Mouse (Mus musculus) T-cell, adult 66 days (primary cell): ENCODE data around the gene Olfr49. TPM values are rescaled to one million over a fixed set of nuclear protein-coding genes. Genes with fewer than 3 reads are reported as not detected.

Experiments
- total RNA-seq, 2 experiments: library from RNA; stranded (reverse); gene quantifications; 3 replicates in 1 of 2; 4 replicates in 1 of 2; pipeline ENCODE4 v1.2.4; 2023

Olfr49 gene
- total RNA-seq, result not detected

GRCm38 (mm10) chr14:54284839-54285238, at the start of gene Olfr49:
Gene Olfr49 (minus strand): TSS chr14:54284939.

DNA sequence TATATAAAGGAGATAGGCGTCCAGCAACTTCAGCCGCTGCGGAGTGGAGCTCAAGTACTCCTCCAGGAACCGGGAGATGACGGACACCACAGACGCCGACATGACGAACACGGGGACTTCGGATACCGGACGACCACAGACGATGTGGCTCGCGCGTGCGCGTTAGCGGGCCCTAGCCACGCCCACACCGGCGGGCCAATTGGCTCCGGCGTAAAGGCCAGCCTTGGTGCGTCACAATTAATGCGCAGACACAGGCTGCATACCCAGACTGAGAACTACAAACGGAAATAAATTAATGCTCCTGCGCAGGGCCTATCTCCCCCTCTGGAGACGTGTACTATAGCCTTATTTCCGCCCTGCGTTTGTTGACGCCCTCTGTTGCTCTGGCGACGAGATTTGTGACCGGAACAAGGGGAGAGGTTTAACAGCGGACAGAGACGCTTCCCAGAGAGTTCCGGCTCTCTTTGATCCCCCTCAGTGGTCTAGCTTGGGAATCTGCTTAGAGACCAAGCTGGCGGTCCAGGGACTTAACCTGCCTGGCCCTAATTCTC, 30.9 kb downstream of the Olfr49 start, which contains the start of the genes Dad1 and Abhd4:
Gene Dad1 (minus strand): TSS at position 364 of the 551 bp plus-strand sequence.
Gene Abhd4 (plus strand): TSS at position 448 of the 551 bp plus-strand sequence.

Other genes starting within 250 kb of the Olfr49 start
- 100 to 1,000 TPM; 142 to 151 TPM for gene Dad1, start 30.8 kb downstream of the Olfr49 start, total RNA-seq
- 1 to 10 TPM; 5.3 to 6.2 TPM for gene Abhd4, start 30.8 kb downstream of the Olfr49 start, total RNA-seq
- gene Oxa1l, start 75.9 kb upstream of the Olfr49 start, total RNA-seq, result 10 to 100 TPM; 72.7 to 93.1 TPM
- 1 to 10 TPM; 1.1 to 2.4 TPM for gene Slc7a7, start 132.8 kb upstream of the Olfr49 start, total RNA-seq
- gene Mrpl52, start 142.0 kb upstream of the Olfr49 start, total RNA-seq, result 10 to 100 TPM; 70.9 to 71.6 TPM
- 1 to 10 TPM in 1 of 2 experiments, under 1 TPM in 1; 0.61 to 1.1 TPM for gene Mmp14, start 146.7 kb upstream of the Olfr49 start, total RNA-seq
- gene Lrp10, start 179.2 kb upstream of the Olfr49 start, total RNA-seq, result 100 to 1,000 TPM; 125 to 142 TPM
- 1 to 10 TPM; 1.5 to 1.7 TPM for gene Rem2, start 191.2 kb upstream of the Olfr49 start, total RNA-seq
- 10 to 100 TPM; 39.8 to 40.1 TPM for gene Prmt5, start 232.6 kb upstream of the Olfr49 start, total RNA-seq